ENCODE assay signal across 11 mouse cellular contexts in the genomic region with DNA sequence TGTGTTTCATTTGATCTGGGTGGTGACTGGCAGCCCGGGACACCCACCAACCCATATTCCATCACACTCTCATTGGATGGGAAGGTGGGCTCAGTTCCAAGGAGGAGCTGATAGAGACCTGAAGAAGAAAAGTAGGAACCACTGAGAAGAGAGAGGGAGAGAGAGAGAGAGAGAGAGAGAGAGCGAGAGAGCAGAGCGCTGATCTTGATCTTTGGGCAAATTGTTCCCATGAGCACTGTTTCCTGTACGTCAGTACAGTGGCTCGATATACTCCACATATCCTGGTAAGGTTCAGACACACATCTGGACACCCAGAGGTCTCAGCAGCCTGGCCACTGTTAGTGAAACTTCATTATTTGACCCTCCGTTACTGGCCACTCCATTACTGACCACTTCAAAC. TPM values are rescaled to one million over a fixed set of nuclear protein-coding genes. Genes with fewer than 3 reads are reported as not detected.
DNase-seq lines count a peak whose midpoint lies in the region; ATAC-seq lines count a peak whose summit lies in the region.
"Had no signal": no experiment of that assay in that cellular context is flagged by ENCODE, and none has a peak within 500 bp of the region (broad histone marks: within the 10 kb centered on the region; RNA-seq: fewer than 3 reads in every experiment).

Gene Lgals7 (plus strand): TSS at position 314 of the 400 bp plus-strand sequence.

- peak; percentile 49 for DNase-seq in CD4-positive, CD25-positive, alpha-beta regulatory T cell, adult 2 months (ENCODE audit: low read depth, low spot score)
- no peak for DNase-seq in kidney, postnatal 10 days
- DNase-seq in CD4-positive helper T cell, adult 2 months (ENCODE audit: low read depth, low spot score): peak; percentile 67
- DNase-seq in frontal cortex, postnatal 36 days (ENCODE audit: low spot score in 2 of 2): no peak
- no peak for DNase-seq in adrenal gland, adult 8-10 months
- DNase-seq: cerebellum, adult 11-12 months; gastrocnemius, postnatal 36 days; kidney, adult 9 months had no signal

- WGBS in kidney, embryonic 14.5 days: 85% methylated on average over 6 of the region's 6 CpGs
- 83% methylated on average over 6 of the region's 6 CpGs for WGBS in limb, embryonic 12.5 days

- H3K27me3 ChIP-seq in kidney, embryonic 14.5 days (ENCODE audit: control insufficient read depth, insufficient read depth, low read length): no peaks in the 10 kb centered on the region
- no peaks in the 10 kb centered on the region for H3K27me3 ChIP-seq in limb, embryonic 12.5 days

- no peaks in the 10 kb centered on the region for H3K36me3 ChIP-seq in kidney, embryonic 14.5 days (ENCODE audit: control insufficient read depth, insufficient read depth, low read length)
- H3K36me3 ChIP-seq in limb, embryonic 12.5 days: no peaks in the 10 kb centered on the region

- 0 out of 2 replicates have a peak within 1 kb of the TSS, but pooled peaks have one; percentile 12 for H3K9ac ChIP-seq in kidney, embryonic 14.5 days (ENCODE audit: low read depth, low read length)
- H3K9ac ChIP-seq in limb, embryonic 12.5 days (replicated peaks): 0 out of 2 replicates have a peak within 1 kb of the TSS, but pooled peaks have one; percentile 12

- peaks cover 4% of the 10 kb centered on the region; the same call in 1 of the 2 replicates for H3K9me3 ChIP-seq in kidney, embryonic 14.5 days (ENCODE audit: control insufficient read depth, low read length)
- peaks cover 5% of the 10 kb centered on the region; the same call in 1 of the 2 replicates for H3K9me3 ChIP-seq in limb, embryonic 12.5 days

- no peak within 1 kb of the TSS for H3K4me3 ChIP-seq in kidney, embryonic 14.5 days (ENCODE audit: low read length)
- no peak within 1 kb of the TSS for H3K4me3 ChIP-seq in limb, embryonic 12.5 days (replicated peaks)

- H3K4me1 ChIP-seq in kidney, embryonic 14.5 days (ENCODE audit: control insufficient read depth, insufficient read depth, low read length): peaks cover 12% of the 10 kb centered on the region
- peaks cover 18% of the 10 kb centered on the region for H3K4me1 ChIP-seq in limb, embryonic 12.5 days (replicated peaks)

- no peak for ATAC-seq in CD4-positive, CD25-positive, alpha-beta regulatory T cell, adult 4 months
- no peak for ATAC-seq in kidney, embryonic 14.5 days (ENCODE audit: low FRiP score, low TSS enrichment)
- ATAC-seq in limb, embryonic 12.5 days (ENCODE audit: insufficient number of reproducible peaks, insufficient read depth, low FRiP score, low TSS enrichment, low read depth): no peak

- 0 out of 2 replicates have a peak within 1 kb of the TSS, but pooled peaks have one; percentile 17 for H3K27ac ChIP-seq in kidney, embryonic 14.5 days (ENCODE audit: low read depth, low read length)
- 0 out of 2 replicates have a peak within 1 kb of the TSS, but pooled peaks have one; percentile 41 for H3K27ac ChIP-seq in limb, embryonic 12.5 days

- no peak within 1 kb of the TSS for H3K4me2 ChIP-seq in kidney, embryonic 14.5 days (replicated peaks; ENCODE audit: low read depth, low read length)
- no peak within 1 kb of the TSS; the same call in 1 of the 2 replicates for H3K4me2 ChIP-seq in limb, embryonic 12.5 days

RNA-seq across cellular contexts. Expression of gene Lgals7, which starts in this region (rescaled TPM):
- 1 to 10 TPM; 1.1 to 1.6 TPM for polyA plus RNA-seq in CD4-positive, CD25-positive, alpha-beta regulatory T cell, adult 4 months (2017; shearing (Covaris generic))
- polyA plus RNA-seq in kidney, embryonic 14.5 days (2014; fragmentation: Nextera tagmentation; extraction: Ambion mirVana): 1.1 and 4.0 TPM in 2 replicates
- polyA plus RNA-seq in limb, embryonic 12.5 days (2016; fragmentation: Nextera tagmentation; extraction: Ambion mirVana): 3.4 and 4.8 TPM in 2 replicates
- 1 to 10 TPM in 1 of 4 experiments, not detected in 3; 1.2 TPM for total RNA-seq in adrenal gland, adult 8-10 months (2022)
- total RNA-seq: gastrocnemius, postnatal 36 days had no signal

Comparison
In these comparisons a context has a peak if more than half of its experiments do, and no peak if none do; other contexts are left out.
1. DNase-seq: peak in CD4-positive, CD25-positive, alpha-beta regulatory T cell, adult 2 months (single experiment) and CD4-positive helper T cell, adult 2 months (single experiment); none in kidney, postnatal 10 days (single experiment), frontal cortex, postnatal 36 days (0 of 2) and adrenal gland, adult 8-10 months (single experiment).